Mouse (Mus musculus): ENCODE results near the gene Trpv5. TPM values are rescaled to one million over a fixed set of nuclear protein-coding genes. Genes with fewer than 3 reads are reported as not detected.

Trpv5 gene
- polyA plus RNA-seq, 1 experiment = 0.75 TPM

- H3K4me1 ChIP-seq (ENCODE audit: control insufficient read depth, insufficient read depth, low read length) = no peaks in the 10 kb centered on the region
- 65% methylated on average over 12 of the region's 12 CpGs for WGBS
- no peak overlapping the region for H3K4me3 ChIP-seq (replicated peaks; ENCODE audit: control insufficient read depth, low read depth, low read length)
- TF ChIP-seq POLR2A (IDR thresholded peaks at IDR 0.05; ENCODE audit: borderline replicate concordance, control insufficient read depth, low read depth, low read length) (no peak), CTCF (IDR thresholded peaks at IDR 0.05; ENCODE audit: control insufficient read depth, insufficient read depth, low read length) (no peak)
- H3K27ac ChIP-seq (ENCODE audit: control insufficient read depth, insufficient read depth, low read depth, low read length, poor library complexity) = no peak overlapping the region
Measured at GRCm38 (mm10) chr6:41621241-41621990, 59.2 kb downstream of the Trpv5 start.

GRCm38 (mm10) chr6:41620173-41620798 is 60.3 kb downstream of the Trpv5 start:
- Histone ChIP-seq H3K4me3 (replicated peaks; ENCODE audit: control insufficient read depth, low read depth, low read length) (no peak overlapping the region), H3K4me1 (ENCODE audit: control insufficient read depth, insufficient read depth, low read length) (no peaks in the 10 kb centered on the region), H3K27ac (ENCODE audit: control insufficient read depth, insufficient read depth, low read depth, low read length, poor library complexity) (no peak overlapping the region)
- WGBS = 91% methylated on average over 9 of the region's 9 CpGs
- no peak for TF ChIP-seq CTCF (IDR thresholded peaks at IDR 0.05; ENCODE audit: control insufficient read depth, insufficient read depth, low read length)
- no peak for TF ChIP-seq POLR2A (IDR thresholded peaks at IDR 0.05; ENCODE audit: borderline replicate concordance, control insufficient read depth, low read depth, low read length)

GRCm38 (mm10) chr6:41607637-41608036 is 72.9 kb downstream of the Trpv5 start:
- WGBS = 79% methylated on average over 5 of the region's 5 CpGs

GRCm38 (mm10) chr6:41606214-41606613 is 74.4 kb downstream of the Trpv5 start:
- TF ChIP-seq CTCF (IDR thresholded peaks at IDR 0.05; ENCODE audit: control insufficient read depth, insufficient read depth, low read length) (no peak), POLR2A (IDR thresholded peaks at IDR 0.05; ENCODE audit: borderline replicate concordance, control insufficient read depth, low read depth, low read length) (no peak)
- WGBS = 13% methylated on average over 4 of the region's 4 CpGs
- H3K27ac ChIP-seq (ENCODE audit: control insufficient read depth, insufficient read depth, low read depth, low read length, poor library complexity) = no peak overlapping the region
- H3K4me1 ChIP-seq (ENCODE audit: control insufficient read depth, insufficient read depth, low read length) = no peaks in the 10 kb centered on the region
- no peak overlapping the region for H3K4me3 ChIP-seq (replicated peaks; ENCODE audit: control insufficient read depth, low read depth, low read length)

More at GRCm38 (mm10) chr6:41607637-41608036, 72.9 kb downstream of the Trpv5 start:
- no peak overlapping the region for H3K4me3 ChIP-seq (replicated peaks; ENCODE audit: control insufficient read depth, low read depth, low read length)
- H3K4me1 ChIP-seq (ENCODE audit: control insufficient read depth, insufficient read depth, low read length) = no peaks in the 10 kb centered on the region
- TF ChIP-seq CTCF (IDR thresholded peaks at IDR 0.05; ENCODE audit: control insufficient read depth, insufficient read depth, low read length) = no peak
- TF ChIP-seq POLR2A (IDR thresholded peaks at IDR 0.05; ENCODE audit: borderline replicate concordance, control insufficient read depth, low read depth, low read length) = no peak
- H3K27ac ChIP-seq (ENCODE audit: control insufficient read depth, insufficient read depth, low read depth, low read length, poor library complexity) = no peak overlapping the region

- WGBS = 6% methylated on average over 7 of the region's 7 CpGs
- TF ChIP-seq CTCF (IDR thresholded peaks at IDR 0.05; ENCODE audit: control insufficient read depth, insufficient read depth, low read length) (no peak), POLR2A (IDR thresholded peaks at IDR 0.05; ENCODE audit: borderline replicate concordance, control insufficient read depth, low read depth, low read length) (no peak)
- no peak overlapping the region for H3K27ac ChIP-seq (ENCODE audit: control insufficient read depth, insufficient read depth, low read depth, low read length, poor library complexity)
- no peak overlapping the region for H3K4me3 ChIP-seq (replicated peaks; ENCODE audit: control insufficient read depth, low read depth, low read length)
- H3K4me1 ChIP-seq (ENCODE audit: control insufficient read depth, insufficient read depth, low read length) = no peaks in the 10 kb centered on the region
Measured at GRCm38 (mm10) chr6:41605794-41606104, 74.8 kb downstream of the Trpv5 start.

- TF ChIP-seq POLR2A (IDR thresholded peaks at IDR 0.05; ENCODE audit: borderline replicate concordance, control insufficient read depth, low read depth, low read length) (no peak), CTCF (IDR thresholded peaks at IDR 0.05; ENCODE audit: control insufficient read depth, insufficient read depth, low read length) (no peak)
- Histone ChIP-seq H3K27ac (ENCODE audit: control insufficient read depth, insufficient read depth, low read depth, low read length, poor library complexity) (peak within 1 kb of the TSS; percentile 41; the same call in 1 of the 2 replicates), H3K4me1 (ENCODE audit: control insufficient read depth, insufficient read depth, low read length) (no peaks in the 10 kb centered on the region), H3K4me3 (replicated peaks; ENCODE audit: control insufficient read depth, low read depth, low read length) (peak within 1 kb of the TSS; percentile 55)
- under 1% methylated on average over 68 of the region's 68 CpGs for WGBS
Measured at GRCm38 (mm10) chr6:41605061-41605793, 75.3 kb downstream of the Trpv5 start, which contains the start of gene Ephb6. Ephb6 (plus strand) TSS chr6:41605482.

GRCm38 (mm10) chr6:41604401-41605050 is 76.0 kb downstream of the Trpv5 start:
- Histone ChIP-seq H3K4me1 (ENCODE audit: control insufficient read depth, insufficient read depth, low read length) (no peaks in the 10 kb centered on the region), H3K4me3 (replicated peaks; ENCODE audit: control insufficient read depth, low read depth, low read length) (peak overlapping the region; percentile 37), H3K27ac (ENCODE audit: control insufficient read depth, insufficient read depth, low read depth, low read length, poor library complexity) (no peak overlapping the region)
- TF ChIP-seq CTCF (IDR thresholded peaks at IDR 0.05; ENCODE audit: control insufficient read depth, insufficient read depth, low read length) = peak; percentile 50
- no peak for TF ChIP-seq POLR2A (IDR thresholded peaks at IDR 0.05; ENCODE audit: borderline replicate concordance, control insufficient read depth, low read depth, low read length)
- WGBS = 2% methylated on average over 23 of the region's 23 CpGs

Other genes starting within 250 kb of the Trpv5 start
- not detected in 2 replicates for gene Gm10334, start 234.6 kb downstream of the Trpv5 start, polyA plus RNA-seq (2011; ENCODE audit: insufficient read depth, insufficient read length, low replicate concordance, missing spikeins)
- gene Prss1, start 221.8 kb downstream of the Trpv5 start, polyA plus RNA-seq (2011; ENCODE audit: insufficient read depth, insufficient read length, low replicate concordance, missing spikeins) = not detected in 2 replicates
- not detected in 2 replicates for gene Prss2, start 159.0 kb downstream of the Trpv5 start, polyA plus RNA-seq (2011; ENCODE audit: insufficient read depth, insufficient read length, low replicate concordance, missing spikeins)
- gene Ephb6, start 75.3 kb downstream of the Trpv5 start, polyA plus RNA-seq (2011; ENCODE audit: insufficient read depth, insufficient read length, low replicate concordance, missing spikeins) = 2.4 TPM in 1 of 2 replicates, not detected in the other
- not detected in 2 replicates for gene Trpv6, start 44.4 kb downstream of the Trpv5 start, polyA plus RNA-seq (2011; ENCODE audit: insufficient read depth, insufficient read length, low replicate concordance, missing spikeins)
- gene Llcfc1, start 3.7 kb upstream of the Trpv5 start, polyA plus RNA-seq (2011; ENCODE audit: insufficient read depth, insufficient read length, low replicate concordance, missing spikeins) = not detected in 2 replicates
- 1,009 and 1,115 TPM in 2 replicates for gene Kel, start 23.6 kb upstream of the Trpv5 start, polyA plus RNA-seq (2011; ENCODE audit: insufficient read depth, insufficient read length, low replicate concordance, missing spikeins)
- gene Olfr459, start 94.4 kb upstream of the Trpv5 start, polyA plus RNA-seq (2011; ENCODE audit: insufficient read depth, insufficient read length, low replicate concordance, missing spikeins) = not detected in 2 replicates
- gene Pip, start 166.8 kb upstream of the Trpv5 start, polyA plus RNA-seq (2011; ENCODE audit: insufficient read depth, insufficient read length, low replicate concordance, missing spikeins) = not detected in 2 replicates
- not detected in 2 replicates for gene Sval2, start 172.2 kb upstream of the Trpv5 start, polyA plus RNA-seq (2011; ENCODE audit: insufficient read depth, insufficient read length, low replicate concordance, missing spikeins)

All from bone marrow, adult 2 months (tissue).